ENCODE assay signal across 8 mouse cellular contexts in the genomic region with DNA sequence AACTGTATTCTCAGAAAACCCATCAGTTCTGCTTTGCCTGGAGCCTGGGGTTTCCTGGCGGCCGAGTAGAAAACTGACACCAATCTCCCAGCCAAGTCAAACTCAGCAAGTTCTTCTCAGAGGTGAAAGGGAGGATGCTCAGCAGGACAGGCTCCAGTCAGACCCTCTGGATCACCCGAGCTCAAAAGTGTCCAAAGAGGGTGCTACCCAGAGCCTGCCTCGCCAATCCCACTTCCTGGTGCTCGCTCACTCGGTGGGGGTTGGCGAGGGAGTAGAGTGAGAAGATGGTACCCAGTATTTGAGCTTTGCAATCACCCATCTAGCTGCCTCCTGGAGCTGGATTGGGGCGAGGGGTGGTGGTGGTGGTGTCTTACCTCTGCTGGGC. TPM values are rescaled to one million over a fixed set of nuclear protein-coding genes. Genes with fewer than 3 reads are reported as not detected.
DNase-seq lines count a peak whose midpoint lies in the region; ATAC-seq and TF ChIP-seq lines count a peak whose summit lies in the region.
"Had no signal": no experiment of that assay in that cellular context is flagged by ENCODE, and none has a peak within 500 bp of the region (broad histone marks: within the 10 kb centered on the region; RNA-seq: fewer than 3 reads in every experiment).

No protein-coding gene starts in this region.

- intact Hi-C loops in left cerebral cortex, adult 2 months (cut with DNase I) = no loop called here
- intact Hi-C loops in left cerebral cortex, postnatal 14 days (cut with DNase I) = no loop called here

- TF ChIP-seq CTCF in left cerebral cortex, adult 2 months (IDR thresholded peaks at IDR 0.05) = no peak
- no peak for TF ChIP-seq CTCF in E14TG2a.4 (conservative IDR thresholded peaks at IDR 0.05; ENCODE audit: low read length)
- TF ChIP-seq CTCF in embryonic fibroblast, embryonic 13.5 days (IDR thresholded peaks at IDR 0.05; ENCODE audit: borderline replicate concordance, insufficient read depth, low read length) = no peak

- 0 out of 2 replicates have a peak, but pooled peaks have one; percentile 1 for ATAC-seq in monocyte, adult 5-6 weeks (replicated peaks; ENCODE audit: insufficient number of reproducible peaks, low FRiP score, low TSS enrichment, poor library complexity, severe bottlenecking)
- no peak for ATAC-seq in granulocyte monocyte progenitor cell, adult 5-6 weeks (replicated peaks; ENCODE audit: poor library complexity, severe bottlenecking)

- no peak for TF ChIP-seq POLR2A in embryonic fibroblast, embryonic 13.5 days (IDR thresholded peaks at IDR 0.05; ENCODE audit: low read depth, low read length)

- no peaks in the 10 kb centered on the region for H3K36me3 ChIP-seq in E14TG2a.4 (ENCODE audit: insufficient read depth, low read length)

- H3K4me3 ChIP-seq in left cerebral cortex, adult 2 months = 0 out of 2 replicates have a peak overlapping the region, but pooled peaks have one; percentile 37
- H3K4me3 ChIP-seq in E14TG2a.4 (replicated peaks; ENCODE audit: low read length) = peak overlapping the region; percentile 68
- H3K4me3 ChIP-seq in embryonic fibroblast, embryonic 13.5 days (ENCODE audit: insufficient read depth, low read length) = peak overlapping the region; percentile 60

- H3K4me1 ChIP-seq in E14TG2a.4 (replicated peaks; ENCODE audit: low read depth, low read length) = peaks cover 39% of the 10 kb centered on the region
- H3K4me1 ChIP-seq in embryonic fibroblast, embryonic 13.5 days (ENCODE audit: control insufficient read depth, insufficient read depth, low read length) = 0 out of 2 replicates have a peak, but pooled peaks cover 3% of the 10 kb centered on the region

- H3K27me3 ChIP-seq in E14TG2a.4 (ENCODE audit: insufficient read depth, low read length) = peaks cover 64% of the 10 kb centered on the region

- no peak overlapping the region for H3K27ac ChIP-seq in left cerebral cortex, adult 2 months
- H3K27ac ChIP-seq in embryonic fibroblast, embryonic 13.5 days (ENCODE audit: insufficient read depth, low read length) = no peak overlapping the region

- no peak for DNase-seq in left cerebral cortex, adult 2 months (ENCODE audit: extremely low spot score in 1 of 2, low spot score in 2 of 2)
- no peak for DNase-seq in left cerebral cortex, postnatal 14 days (ENCODE audit: low spot score in 2 of 2)
- DNase-seq in right cerebral cortex, postnatal 36 days (ENCODE audit: low spot score in 2 of 2) = no peak
- DNase-seq: layer of hippocampus, postnatal 36 days had no signal

- no peaks in the 10 kb centered on the region for H3K9me3 ChIP-seq in E14TG2a.4 (ENCODE audit: low read length)

RNA-seq across cellular contexts. Expression of a gene that starts 1.3 kb away (rescaled TPM):
- 10 to 100 TPM; 34.1 to 39.0 TPM for total RNA-seq in left cerebral cortex, adult 2 months (2021)
- 10 to 100 TPM; 36.3 to 37.2 TPM for total RNA-seq in left cerebral cortex, postnatal 14 days (2021)
- polyA plus RNA-seq in embryonic fibroblast, embryonic 13.5 days (2011; ENCODE audit: insufficient read length, low read depth, missing spikeins) = 79.0 and 143 TPM in 2 replicates
- total RNA-seq in monocyte, adult 5-6 weeks (2017) = 930 to 1,250 TPM (median 1,146 TPM) in 3 replicates
- total RNA-seq in granulocyte monocyte progenitor cell, adult 5-6 weeks (2014; fragmentation: Nextera tagmentation) = 332 and 404 TPM in 2 replicates
- 209 and 277 TPM in 2 replicates for total RNA-seq in granulocyte monocyte progenitor cell, adult 5-6 weeks (2017)

RNA-seq across cellular contexts. Expression of a gene that starts 10.3 kb away (rescaled TPM):
- 100 to 1,000 TPM; 174 to 184 TPM for total RNA-seq in left cerebral cortex, adult 2 months (2021)
- total RNA-seq in left cerebral cortex, postnatal 14 days (2021) = 100 to 1,000 TPM; 326 to 365 TPM
- not detected in 2 replicates for polyA plus RNA-seq in embryonic fibroblast, embryonic 13.5 days (2011; ENCODE audit: insufficient read length, low read depth, missing spikeins)
- not detected in 3 replicates for total RNA-seq in monocyte, adult 5-6 weeks (2017)
- not detected in 2 replicates for total RNA-seq in granulocyte monocyte progenitor cell, adult 5-6 weeks (2014; fragmentation: Nextera tagmentation)
- not detected in 2 replicates for total RNA-seq in granulocyte monocyte progenitor cell, adult 5-6 weeks (2017)

RNA-seq across cellular contexts. Expression of a gene that starts 16.0 kb away (rescaled TPM):
- 10 to 100 TPM; 72.8 to 79.1 TPM for total RNA-seq in left cerebral cortex, adult 2 months (2021)
- 10 to 100 TPM; 46.1 to 47.7 TPM for total RNA-seq in left cerebral cortex, postnatal 14 days (2021)
- 10.3 TPM in 1 of 2 replicates, not detected in the other for polyA plus RNA-seq in embryonic fibroblast, embryonic 13.5 days (2011; ENCODE audit: insufficient read length, low read depth, missing spikeins)
- total RNA-seq in monocyte, adult 5-6 weeks (2017) = not detected in 3 replicates
- total RNA-seq in granulocyte monocyte progenitor cell, adult 5-6 weeks (2014; fragmentation: Nextera tagmentation) = not detected in 2 replicates
- total RNA-seq in granulocyte monocyte progenitor cell, adult 5-6 weeks (2017) = not detected in 2 replicates

RNA-seq across cellular contexts. Expression of a gene that starts 18.1 kb away (rescaled TPM):
- 10 to 100 TPM; 28.9 to 34.1 TPM for total RNA-seq in left cerebral cortex, adult 2 months (2021)
- 10 to 100 TPM; 16.2 to 17.5 TPM for total RNA-seq in left cerebral cortex, postnatal 14 days (2021)
- polyA plus RNA-seq in embryonic fibroblast, embryonic 13.5 days (2011; ENCODE audit: insufficient read length, low read depth, missing spikeins) = 0.92 and 1.1 TPM in 2 replicates
- total RNA-seq in monocyte, adult 5-6 weeks (2017) = 0.21 to 0.49 TPM (median 0.38 TPM) in 3 replicates
- not detected in 2 replicates for total RNA-seq in granulocyte monocyte progenitor cell, adult 5-6 weeks (2014; fragmentation: Nextera tagmentation)
- not detected in 2 replicates for total RNA-seq in granulocyte monocyte progenitor cell, adult 5-6 weeks (2017)

RNA-seq across cellular contexts. Expression of a gene that starts 35.5 kb away (rescaled TPM):
- total RNA-seq in left cerebral cortex, adult 2 months (2021) = not detected
- total RNA-seq in left cerebral cortex, postnatal 14 days (2021) = not detected
- not detected in 2 replicates for polyA plus RNA-seq in embryonic fibroblast, embryonic 13.5 days (2011; ENCODE audit: insufficient read length, low read depth, missing spikeins)
- total RNA-seq in monocyte, adult 5-6 weeks (2017) = 0.29 TPM in 1 of 3 replicates, not detected in the others
- not detected in 2 replicates for total RNA-seq in granulocyte monocyte progenitor cell, adult 5-6 weeks (2014; fragmentation: Nextera tagmentation)
- not detected in 2 replicates for total RNA-seq in granulocyte monocyte progenitor cell, adult 5-6 weeks (2017)
- total RNA-seq: layer of hippocampus, postnatal 36 days had no signal

Comparison
In these comparisons a context has a peak if more than half of its experiments do, and no peak if none do; other contexts are left out.
1. RNA of a gene that starts 1.3 kb away (total RNA-seq): 930 to 1,250 TPM in monocyte, adult 5-6 weeks and 209 to 404 TPM in granulocyte monocyte progenitor cell, adult 5-6 weeks; 34.1 to 39.0 TPM in left cerebral cortex, adult 2 months and 36.3 to 37.2 TPM in left cerebral cortex, postnatal 14 days; every median in the first group is over 4 times any median in the second.
2. RNA of a gene that starts 10.3 kb away (total RNA-seq): 326 to 365 TPM in left cerebral cortex, postnatal 14 days and 174 to 184 TPM in left cerebral cortex, adult 2 months; not detected in monocyte, adult 5-6 weeks and not detected in granulocyte monocyte progenitor cell, adult 5-6 weeks; every median in the first group is over 100 times any median in the second.
3. RNA of a gene that starts 16.0 kb away (total RNA-seq): 72.8 to 79.1 TPM in left cerebral cortex, adult 2 months and 46.1 to 47.7 TPM in left cerebral cortex, postnatal 14 days; not detected in monocyte, adult 5-6 weeks and not detected in granulocyte monocyte progenitor cell, adult 5-6 weeks; every median in the first group is over 10 times any median in the second.
4. Peak in every context shown above with its lines, with median percentiles within 50 percentile points of each other: H3K4me3 ChIP-seq.